Mouse (Mus musculus): ENCODE measurements around the gene Ccdc141.

Gene Ccdc141

GRCm38 (mm10) chr2:77173366-77173765 lies 2.9 kb upstream of the Ccdc141 start:
- no peak for DNase-seq

- DNase-seq = no peak
Observed at GRCm38 (mm10) chr2:77172241-77172671, 1.8 kb upstream of the Ccdc141 start.

GRCm38 (mm10) chr2:77171444-77172240 lies 1.2 kb upstream of the Ccdc141 start:
- DNase-seq = no peak

GRCm38 (mm10) chr2:77169916-77170632 lies 362 bp downstream of the Ccdc141 start:
- DNase-seq = no peak

- no peak for DNase-seq
Observed at GRCm38 (mm10) chr2:77169218-77169617, 1.2 kb downstream of the Ccdc141 start.

GRCm38 (mm10) chr2:77168781-77169180 lies 1.7 kb downstream of the Ccdc141 start:
- DNase-seq = no peak

GRCm38 (mm10) chr2:77168081-77168685 lies 2.3 kb downstream of the Ccdc141 start:
- DNase-seq = no peak

- DNase-seq = no peak
Observed at GRCm38 (mm10) chr2:77166366-77166765, 4.1 kb downstream of the Ccdc141 start.

GRCm38 (mm10) chr2:77164662-77165061 lies 5.8 kb downstream of the Ccdc141 start:
- no peak for DNase-seq

- no peak for DNase-seq
Observed at GRCm38 (mm10) chr2:77163381-77163780, 7.1 kb downstream of the Ccdc141 start.

- DNase-seq = no peak
Observed at GRCm38 (mm10) chr2:77162135-77162534, 8.3 kb downstream of the Ccdc141 start.

- no peak for DNase-seq
Observed at GRCm38 (mm10) chr2:77157546-77157945, 12.9 kb downstream of the Ccdc141 start.

- DNase-seq = no peak
Observed at GRCm38 (mm10) chr2:77154080-77154479, 16.4 kb downstream of the Ccdc141 start.

- no peak for DNase-seq
Observed at GRCm38 (mm10) chr2:77151255-77151654, 19.2 kb downstream of the Ccdc141 start.

GRCm38 (mm10) chr2:77149576-77149975 lies 20.9 kb downstream of the Ccdc141 start:
- no peak for DNase-seq

GRCm38 (mm10) chr2:77148215-77148614 lies 22.2 kb downstream of the Ccdc141 start:
- no peak for DNase-seq

- DNase-seq = no peak
Observed at GRCm38 (mm10) chr2:77146968-77147367, 23.5 kb downstream of the Ccdc141 start.

GRCm38 (mm10) chr2:77146291-77146690 lies 24.1 kb downstream of the Ccdc141 start:
- no peak for DNase-seq

GRCm38 (mm10) chr2:77143536-77143935 lies 26.9 kb downstream of the Ccdc141 start:
- DNase-seq = no peak

- DNase-seq = no peak
Observed at GRCm38 (mm10) chr2:77138879-77139278, 31.6 kb downstream of the Ccdc141 start.

- DNase-seq = no peak
Observed at GRCm38 (mm10) chr2:77134906-77135305, 35.5 kb downstream of the Ccdc141 start.

- no peak for DNase-seq
Observed at GRCm38 (mm10) chr2:77133407-77133806, 37.0 kb downstream of the Ccdc141 start.

GRCm38 (mm10) chr2:77126939-77127338 lies 43.5 kb downstream of the Ccdc141 start:
- no peak for DNase-seq

- no peak for DNase-seq
Observed at GRCm38 (mm10) chr2:77118102-77118501, 52.3 kb downstream of the Ccdc141 start.
